Mouse (Mus musculus): Measurements from ENCODE around the gene Dedd2. TPM values are rescaled to one million over a fixed set of nuclear protein-coding genes. Genes with fewer than 3 reads are reported as not detected.

Gene Dedd2
- total and polyA plus RNA-seq, 3 experiments = 25.2 to 36.6 TPM; not detected in 1

- no peak for TF ChIP-seq TCF12 (IDR thresholded peaks at IDR 0.05; ENCODE audit: low read depth, low read length)
These were observed 25.3 kb downstream of the Dedd2 start (continued) for GRCm38 (mm10) chr7:25195148-25195547.

GRCm38 (mm10) chr7:25192110-25192509 is 28.3 kb downstream of the Dedd2 start:
- Histone ChIP-seq H3K4me1 (ENCODE audit: control insufficient read depth in 1 of 2, insufficient read depth in 2 of 2, low read length in 2 of 2) (0 out of 4 replicates have a peak, but pooled peaks cover 0 to 2% of the 10 kb centered on the region in 2 experiments), H3K4me3 (ENCODE audit: control insufficient read depth in 1 of 2, insufficient read depth in 1 of 2, low read depth in 2 of 2, low read length in 2 of 2) (no peak overlapping the region), H3K36me3 (ENCODE audit: control insufficient read depth in 1 of 2, insufficient read depth in 2 of 2, low read length in 2 of 2) (no peaks in the 10 kb centered on the region), H3K27me3 (ENCODE audit: control insufficient read depth in 1 of 2, insufficient read depth in 2 of 2, low read length in 2 of 2) (no peaks in the 10 kb centered on the region), H3K27ac (ENCODE audit: control insufficient read depth, low read depth, low read length) (no peak overlapping the region), H3K9me3 (replicated peaks; ENCODE audit: insufficient read depth, low read length) (no peaks in the 10 kb centered on the region), H3K9ac (ENCODE audit: control insufficient read depth, low read depth, low read length, poor library complexity, severe bottlenecking) (no peak overlapping the region), H3K79me2 (ENCODE audit: control insufficient read depth, insufficient read depth, low read length, poor library complexity) (no peaks in the 10 kb centered on the region)
- no peak for DNase-seq (ENCODE audit: low read depth, low spot score)
- TF ChIP-seq CHD2 (IDR thresholded peaks at IDR 0.05; ENCODE audit: low read length) (no peak), USF1 (IDR thresholded peaks at IDR 0.05; ENCODE audit: low read depth, low read length) (peak; percentile 57; the same call in 1 of the 2 replicates), MYB (IDR thresholded peaks at IDR 0.05; ENCODE audit: low read depth, low read length) (no peak), SMC3 (IDR thresholded peaks at IDR 0.05; ENCODE audit: low read depth, low read length) (no peak)

DNA sequence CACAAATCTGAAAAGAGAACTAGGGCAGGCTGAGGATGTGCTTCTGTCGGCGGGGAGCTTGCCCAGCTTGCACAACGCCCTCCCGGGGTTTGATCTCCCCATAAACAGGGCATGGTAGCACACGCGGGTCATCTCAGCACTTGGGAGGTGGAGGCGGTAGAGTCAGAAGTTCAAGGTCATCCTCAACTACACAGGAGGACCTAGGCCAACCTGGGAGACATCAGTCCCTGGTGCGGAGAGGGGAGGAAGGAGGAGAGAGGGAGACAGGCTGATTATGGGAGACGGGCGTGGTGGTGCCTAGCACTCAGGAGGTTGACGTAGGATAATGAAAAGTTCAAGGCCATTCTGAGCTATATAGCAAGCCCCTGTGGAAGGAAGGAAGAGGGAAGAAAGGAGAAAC is 29.6 kb downstream of the Dedd2 start:
- H3K36me3 ChIP-seq (ENCODE audit: control insufficient read depth in 1 of 2, insufficient read depth in 2 of 2, low read length in 2 of 2) = no peaks in the 10 kb centered on the region
- no peak overlapping the region for H3K27ac ChIP-seq (ENCODE audit: control insufficient read depth, low read depth, low read length)
- no peaks in the 10 kb centered on the region for H3K27me3 ChIP-seq (ENCODE audit: control insufficient read depth in 1 of 2, insufficient read depth in 2 of 2, low read length in 2 of 2)
- no peak overlapping the region for H3K9ac ChIP-seq (ENCODE audit: control insufficient read depth, low read depth, low read length, poor library complexity, severe bottlenecking)
- no peak for TF ChIP-seq ZC3H11A (IDR thresholded peaks at IDR 0.05; ENCODE audit: low read depth, low read length)
- TF ChIP-seq MAFK (IDR thresholded peaks at IDR 0.05; ENCODE audit: borderline replicate concordance, low read depth, low read length) = no peak
- no peak for TF ChIP-seq CTCF (IDR thresholded peaks at IDR 0.05 in 2 of 3, conservative IDR thresholded peaks at IDR 0.05 in 1 of 3; ENCODE audit: control insufficient read depth in 1 of 3, insufficient read depth in 1 of 3, low read depth in 2 of 3, low read length in 3 of 3, poor library complexity in 1 of 3, severe bottlenecking in 1 of 3)
- no peak for TF ChIP-seq ELF1 (IDR thresholded peaks at IDR 0.05; ENCODE audit: low read depth, low read length)
- TF ChIP-seq SIN3A (IDR thresholded peaks at IDR 0.05; ENCODE audit: low read length) = no peak
- TF ChIP-seq MAX (IDR thresholded peaks at IDR 0.05; ENCODE audit: low read length) = no peak
- no peak for TF ChIP-seq EP300 (IDR thresholded peaks at IDR 0.05; ENCODE audit: low read depth in 1 of 2, low read length in 2 of 2)
- no peak for TF ChIP-seq ETS1 (IDR thresholded peaks at IDR 0.05; ENCODE audit: low read depth, low read length)
- TF ChIP-seq NRF1 (IDR thresholded peaks at IDR 0.05; ENCODE audit: insufficient read depth, low read depth, low read length, poor library complexity, severe bottlenecking) = no peak
- TF ChIP-seq MYC (IDR thresholded peaks at IDR 0.05; ENCODE audit: low read depth, low read length) = no peak
- TF ChIP-seq MEF2A (IDR thresholded peaks at IDR 0.05; ENCODE audit: extremely low read depth, insufficient replicate concordance, low read depth, low read length, poor library complexity, severe bottlenecking) = no peak
- no peak for TF ChIP-seq USF1 (IDR thresholded peaks at IDR 0.05; ENCODE audit: low read depth, low read length)
- no peak for TF ChIP-seq CHD2 (IDR thresholded peaks at IDR 0.05; ENCODE audit: low read length)
- no peak for TF ChIP-seq GABPA (IDR thresholded peaks at IDR 0.05; ENCODE audit: low read depth, low read length)
- TF ChIP-seq ZMIZ1 (IDR thresholded peaks at IDR 0.05; ENCODE audit: low read depth, low read length) = no peak
- TF ChIP-seq TAL1 (IDR thresholded peaks at IDR 0.05; ENCODE audit: low read length) = no peak
- no peak for TF ChIP-seq RAD21 (IDR thresholded peaks at IDR 0.05; ENCODE audit: low read depth, low read length)
- no peak for TF ChIP-seq TCF12 (IDR thresholded peaks at IDR 0.05; ENCODE audit: low read depth, low read length)
- TF ChIP-seq MYB (IDR thresholded peaks at IDR 0.05; ENCODE audit: low read depth, low read length) = no peak
- no peaks in the 10 kb centered on the region for H3K79me2 ChIP-seq (ENCODE audit: control insufficient read depth, insufficient read depth, low read length, poor library complexity)
- no peak overlapping the region for H3K4me3 ChIP-seq (ENCODE audit: control insufficient read depth in 1 of 2, insufficient read depth in 1 of 2, low read depth in 2 of 2, low read length in 2 of 2)
- 0 out of 4 replicates have a peak, but pooled peaks cover 0 to 2% of the 10 kb centered on the region in 2 experiments for H3K4me1 ChIP-seq (ENCODE audit: control insufficient read depth in 1 of 2, insufficient read depth in 2 of 2, low read length in 2 of 2)
- no peaks in the 10 kb centered on the region for H3K9me3 ChIP-seq (replicated peaks; ENCODE audit: insufficient read depth, low read length)
- no peak for DNase-seq (ENCODE audit: low read depth, low spot score)
